Mouse (Mus musculus) liver, embryonic 13.5 days (tissue): ENCODE results near the gene Caskin2. TPM values are rescaled to one million over a fixed set of nuclear protein-coding genes. Genes with fewer than 3 reads are reported as not detected.
"Not testable (repeated sequence)": the region's sequence is repeated elsewhere in the genome, so short reads cannot be mapped to it uniquely, and the experiment has no call there.

Experiments used
- ATAC-seq: fragments of 200-750 bp; cut with Nextera tagmentation; 2 replicates; pipeline ENCODE4 v1.8.0; 2017; ENCODE audit warnings: low read depth, mild to moderate bottlenecking, moderate number of reproducible peaks, moderate library complexity
- DNase-seq: peaks from one replicate; pipeline ENCODE4 v3.0.0; 2022
- H3K27ac ChIP-seq: fragments of 300-500 bp; sonication (generic); 2 replicates; pipeline ENCODE4 v1.5.1; 2015; ENCODE audit warnings: moderate library complexity, mild to moderate bottlenecking, inconsistent platforms
- H3K27me3 ChIP-seq: fragments of 300-500 bp; sonication (generic); 2 replicates; pipeline ENCODE4 v1.6.1; 2015; ENCODE audit warnings: mild to moderate bottlenecking, inconsistent platforms
- H3K36me3 ChIP-seq: fragments of 300-500 bp; sonication (generic); 2 replicates; pipeline ENCODE4 v1.6.1; 2015; ENCODE audit warnings: mild to moderate bottlenecking, inconsistent platforms
- H3K4me1 ChIP-seq: fragments of 300-500 bp; sonication (generic); replicated peaks from 2 replicates; pipeline ENCODE4 v1.6.1; 2015; ENCODE audit warnings: inconsistent platforms
- H3K4me2 ChIP-seq: fragments of 300-500 bp; sonication (generic); 2 replicates; pipeline ENCODE4 v1.6.1; 2015; ENCODE audit warnings: inconsistent platforms, mild to moderate bottlenecking, moderate library complexity
- H3K4me3 ChIP-seq: fragments of 300-500 bp; sonication (generic); replicated peaks from 2 replicates; pipeline ENCODE4 v1.5.1; 2015; ENCODE audit warnings: mild to moderate bottlenecking, inconsistent platforms
- H3K9ac ChIP-seq: fragments of 300-500 bp; sonication (generic); 2 replicates; pipeline ENCODE4 v1.6.1; 2015; ENCODE audit warnings: mild to moderate bottlenecking, inconsistent platforms
- H3K9me3 ChIP-seq: fragments of 300-500 bp; sonication (generic); replicated peaks from 2 replicates; pipeline ENCODE4 v1.6.1; 2016; ENCODE audit warnings: inconsistent platforms
- WGBS: fragments of 180-500 bp; shearing (Covaris S2); methylation state at CpG from one replicate; pipeline ENCODE4 v1.1.7; 2015; ENCODE audit not compliant: insufficient replicate concordance; 5-methylcytosine and 5-hydroxymethylcytosine counted together
- microRNA-seq: library from miRNA; unstranded; fragments of <30 nt; microRNA quantifications from one replicate; pipeline ENCODE4, GENCODE M21; 2016
- polyA plus RNA-seq: library from polyadenylated mRNA; unstranded; fragments of >200 nt; fragmentation: Nextera tagmentation; extraction: Ambion mirVana; gene quantifications from 2 replicates; pipeline ENCODE4 v1.2.1, GENCODE M21; 2015

Gene Caskin2
- polyA plus RNA-seq, 1 experiment from 2014 or later, result 5.7 TPM

- not testable (repeated sequence) for H3K27me3 ChIP-seq, H3K4me3 ChIP-seq, H3K9ac ChIP-seq, DNase-seq, H3K27ac ChIP-seq, ATAC-seq, H3K9me3 ChIP-seq, H3K36me3 ChIP-seq, H3K4me2 ChIP-seq
- peaks cover 22% of the 10 kb centered on the region for H3K4me1 ChIP-seq
- 86% methylated on average over 7 of the region's 7 CpGs for WGBS
Observed at GRCm38 (mm10) chr11:115762176-115762575, 51.3 kb downstream of the Caskin2 start.

- DNase-seq (no peak), ATAC-seq (no peak)
- WGBS, result 56% methylated on average over 4 of the region's 4 CpGs
- 0 out of 2 replicates have a peak, but pooled peaks cover 3% of the 10 kb centered on the region for H3K4me1 ChIP-seq
- no peak overlapping the region for H3K4me2 ChIP-seq
- no peak overlapping the region for H3K4me3 ChIP-seq
- no peaks in the 10 kb centered on the region for H3K36me3 ChIP-seq
- H3K9me3 ChIP-seq, result no peaks in the 10 kb centered on the region
- H3K9ac ChIP-seq, result no peak overlapping the region
- H3K27me3 ChIP-seq, result peaks cover 8% of the 10 kb centered on the region; the same call in 1 of the 2 replicates
- no peak overlapping the region for H3K27ac ChIP-seq
Observed at GRCm38 (mm10) chr11:115753485-115753884, 60.0 kb downstream of the Caskin2 start.

- H3K27ac ChIP-seq, result no peak overlapping the region
- 76% methylated on average over 7 of the region's 7 CpGs for WGBS
- peaks cover 4% of the 10 kb centered on the region; the same call in 1 of the 2 replicates for H3K4me1 ChIP-seq
- no peaks in the 10 kb centered on the region for H3K9me3 ChIP-seq
- H3K4me2 ChIP-seq, result no peak overlapping the region
- H3K9ac ChIP-seq, result no peak overlapping the region
- H3K36me3 ChIP-seq, result no peaks in the 10 kb centered on the region
- H3K4me3 ChIP-seq, result no peak overlapping the region
- no peak for DNase-seq
- no peak for ATAC-seq
- peaks cover 16% of the 10 kb centered on the region for H3K27me3 ChIP-seq
Observed at GRCm38 (mm10) chr11:115752653-115753052, 60.8 kb downstream of the Caskin2 start.

GRCm38 (mm10) chr11:115751725-115752124 is 61.7 kb downstream of the Caskin2 start:
- no peaks in the 10 kb centered on the region for H3K9me3 ChIP-seq
- peaks cover 14% of the 10 kb centered on the region for H3K4me1 ChIP-seq
- no peak overlapping the region for H3K9ac ChIP-seq
- peaks cover 17% of the 10 kb centered on the region for H3K27me3 ChIP-seq
- no peaks in the 10 kb centered on the region for H3K36me3 ChIP-seq
- no peak overlapping the region for H3K4me3 ChIP-seq
- no peak overlapping the region for H3K27ac ChIP-seq
- no peak for ATAC-seq
- DNase-seq, result no peak
- 53% methylated on average over 2 of the region's 2 CpGs for WGBS
- no peak overlapping the region for H3K4me2 ChIP-seq

- no peak for DNase-seq
- Histone ChIP-seq H3K4me3 (no peak overlapping the region), H3K4me2 (no peak overlapping the region), H3K36me3 (no peaks in the 10 kb centered on the region), H3K4me1 (peaks cover 15% of the 10 kb centered on the region), H3K9ac (no peak overlapping the region), H3K27ac (no peak overlapping the region), H3K9me3 (no peaks in the 10 kb centered on the region), H3K27me3 (peaks cover 17% of the 10 kb centered on the region)
- 63% methylated on average over 5 of the region's 5 CpGs for WGBS
- ATAC-seq, result no peak
Observed at GRCm38 (mm10) chr11:115749834-115750233, 63.6 kb downstream of the Caskin2 start.

Small RNA genes lying within 50 kb of the gene (microRNA-seq; reads per million reads assigned to microRNA genes)
- gene Mir5621, result not detected

Other genes with a start within 250 kb of the Caskin2 start
- gene Nup85, start 249.2 kb downstream of the Caskin2 start, polyA plus RNA-seq, result 158 and 175 TPM in 2 replicates
- 71.5 and 77.4 TPM in 2 replicates for gene Mrps7, start 209.7 kb downstream of the Caskin2 start, polyA plus RNA-seq
- 8.5 and 10.5 TPM in 2 replicates for gene Gga3, start 209.6 kb downstream of the Caskin2 start, polyA plus RNA-seq
- gene Mif4gd, start 200.7 kb downstream of the Caskin2 start, polyA plus RNA-seq, result 26.8 and 30.3 TPM in 2 replicates
- 12.2 and 15.8 TPM in 2 replicates for gene Slc25a19, start 185.3 kb downstream of the Caskin2 start, polyA plus RNA-seq
- 56.7 and 63.5 TPM in 2 replicates for gene Grb2, start 105.0 kb downstream of the Caskin2 start, polyA plus RNA-seq
- 8.2 and 10.9 TPM in 2 replicates for gene Tmem94, start 48.2 kb downstream of the Caskin2 start, polyA plus RNA-seq
- gene Tsen54, start 1.1 kb upstream of the Caskin2 start, polyA plus RNA-seq, result 19.3 and 20.1 TPM in 2 replicates
- 9.8 and 10.2 TPM in 2 replicates for gene Llgl2, start 10.4 kb upstream of the Caskin2 start, polyA plus RNA-seq
- gene Myo15b, start 44.8 kb upstream of the Caskin2 start, polyA plus RNA-seq, result 0.36 and 0.46 TPM in 2 replicates
- 39.0 and 42.3 TPM in 2 replicates for gene Smim5, start 86.3 kb upstream of the Caskin2 start, polyA plus RNA-seq
- 3.0 and 3.2 TPM in 2 replicates for gene Smim6, start 98.4 kb upstream of the Caskin2 start, polyA plus RNA-seq
- 23.4 and 35.2 TPM in 2 replicates for gene Sap30bp, start 119.6 kb upstream of the Caskin2 start, polyA plus RNA-seq
- gene Recql5, start 119.8 kb upstream of the Caskin2 start, polyA plus RNA-seq, result 9.9 and 10.2 TPM in 2 replicates
- 0.23 and 0.25 TPM in 2 replicates for gene Itgb4, start 161.1 kb upstream of the Caskin2 start, polyA plus RNA-seq
- gene Galk1, start 199.1 kb upstream of the Caskin2 start, polyA plus RNA-seq, result 164 and 165 TPM in 2 replicates
- 785 and 880 TPM in 2 replicates for gene H3f3b, start 214.3 kb upstream of the Caskin2 start, polyA plus RNA-seq
- 9.8 and 10.7 TPM in 2 replicates for gene Unk, start 216.7 kb upstream of the Caskin2 start, polyA plus RNA-seq